Mouse (Mus musculus) kidney, embryonic 16.5 days (tissue): ENCODE data around the gene Pkhd1. TPM values are rescaled to one million over a fixed set of nuclear protein-coding genes. Genes with fewer than 3 reads are reported as not detected.
A peak's percentile ranks its signal among the peaks of the same experiment; 100 is the strongest.

Source experiments
- ATAC-seq: fragments of 200-750 bp; cut with Nextera tagmentation; 2 replicates; pipeline ENCODE4 v1.8.0; 2017; ENCODE audit warnings: moderate TSS enrichment; ENCODE audit not compliant: low FRiP score, low TSS enrichment
- H3K27ac ChIP-seq: fragments of 300-500 bp; sonication (generic); 2 replicates; pipeline ENCODE4 v1.5.1; 2014; ENCODE audit warnings: low read length
- H3K27me3 ChIP-seq: fragments of 300-500 bp; sonication (generic); 2 replicates; pipeline ENCODE4 v1.6.1; 2014; ENCODE audit warnings: low read length, control low read depth, mixed read lengths; ENCODE audit not compliant: insufficient read depth
- H3K36me3 ChIP-seq: fragments of 300-500 bp; sonication (generic); 2 replicates; pipeline ENCODE4 v1.6.1; 2014; ENCODE audit warnings: low read length, control low read depth, mixed read lengths; ENCODE audit not compliant: insufficient read depth
- H3K4me1 ChIP-seq: fragments of 300-500 bp; sonication (generic); 2 replicates; pipeline ENCODE4 v1.6.1; 2014; ENCODE audit warnings: low read length, control low read depth, mixed read lengths; ENCODE audit not compliant: insufficient read depth
- H3K4me2 ChIP-seq: fragments of 300-500 bp; sonication (generic); replicated peaks from 2 replicates; pipeline ENCODE4 v1.6.1; 2014; ENCODE audit warnings: low read depth, low read length
- H3K4me3 ChIP-seq: fragments of 300-500 bp; sonication (generic); 2 replicates; pipeline ENCODE4 v1.5.1; 2014; ENCODE audit warnings: mild to moderate bottlenecking, low read length
- H3K9ac ChIP-seq: fragments of 300-500 bp; sonication (generic); replicated peaks from 2 replicates; pipeline ENCODE4 v1.6.1; 2014; ENCODE audit warnings: low read length
- H3K9me3 ChIP-seq: fragments of 300-500 bp; sonication (generic); 2 replicates; pipeline ENCODE4 v1.6.1; 2016; ENCODE audit warnings: low read length, control low read depth
- WGBS: fragments of 180-500 bp; shearing (Covaris S2); extraction: QIAGEN DNeasy Blood & Tissue Kit; methylation state at CpG from one replicate; pipeline ENCODE4 v1.1.7; 2014; 5-methylcytosine and 5-hydroxymethylcytosine counted together
- polyA plus RNA-seq: library from polyadenylated mRNA; unstranded; fragments of >200 nt; fragmentation: Nextera tagmentation; extraction: Ambion mirVana; gene quantifications from 2 replicates; pipeline ENCODE4 v1.2.1, GENCODE M21; 2015

The Pkhd1 gene
- polyA plus RNA-seq, 1 experiment from 2014 or later = 4.7 TPM

GRCm38 (mm10) chr1:20311485-20311884 is 306.4 kb downstream of the Pkhd1 start:
- Histone ChIP-seq H3K4me1 (no peaks in the 10 kb centered on the region), H3K36me3 (no peaks in the 10 kb centered on the region), H3K9me3 (no peaks in the 10 kb centered on the region), H3K4me2 (no peak overlapping the region), H3K9ac (no peak overlapping the region), H3K4me3 (no peak overlapping the region), H3K27me3 (no peaks in the 10 kb centered on the region), H3K27ac (no peak overlapping the region)
- 0 out of 2 replicates have a peak, but pooled peaks have one; percentile 74 for ATAC-seq
- WGBS = 7% methylated on average over 2 of the region's 2 CpGs

GRCm38 (mm10) chr1:20310925-20311324 is 306.9 kb downstream of the Pkhd1 start:
- WGBS = 70% methylated on average over 6 of the region's 6 CpGs
- 0 out of 2 replicates have a peak, but pooled peaks have one; percentile 31 for ATAC-seq
- Histone ChIP-seq H3K36me3 (no peaks in the 10 kb centered on the region), H3K27ac (no peak overlapping the region), H3K4me1 (no peaks in the 10 kb centered on the region), H3K9me3 (no peaks in the 10 kb centered on the region), H3K9ac (no peak overlapping the region), H3K4me3 (no peak overlapping the region), H3K27me3 (no peaks in the 10 kb centered on the region), H3K4me2 (no peak overlapping the region)

- ATAC-seq = no peak
- WGBS = 60% methylated on average over 3 of the region's 3 CpGs
These were observed 311.7 kb downstream of the Pkhd1 start for GRCm38 (mm10) chr1:20306116-20306515.

DNA sequence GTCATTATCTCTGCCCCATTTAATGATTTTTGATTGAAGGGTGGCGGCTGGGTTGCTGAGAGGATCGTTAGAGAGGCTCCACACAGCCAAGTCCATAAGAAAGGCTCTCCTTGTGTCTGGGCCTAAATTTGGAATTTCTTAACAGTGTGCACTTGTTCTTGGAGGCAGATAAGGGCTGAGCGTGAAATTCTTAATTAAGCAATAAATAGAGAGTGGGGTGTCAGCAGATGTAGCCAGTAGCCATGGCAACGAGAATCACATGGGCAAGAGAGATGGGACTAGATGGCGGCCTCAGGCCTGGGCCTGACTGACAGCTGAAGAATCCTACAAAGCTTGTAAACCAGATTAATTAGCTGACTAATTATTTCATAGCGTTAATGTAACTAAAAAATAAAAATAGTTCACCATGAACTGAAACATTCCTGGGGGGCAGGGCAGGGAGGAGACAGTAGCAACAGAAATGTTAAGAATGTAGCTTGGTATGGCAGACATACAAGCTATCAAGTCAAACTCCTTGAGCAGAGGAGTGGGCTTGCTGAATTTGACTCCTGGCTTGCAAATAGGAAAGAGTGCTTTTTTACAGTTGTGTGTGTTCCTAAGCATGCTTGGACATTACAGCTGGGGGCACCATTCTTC is 314.8 kb downstream of the Pkhd1 start:
- Histone ChIP-seq H3K9ac (no peak overlapping the region), H3K4me3 (no peak overlapping the region), H3K36me3 (no peaks in the 10 kb centered on the region), H3K4me1 (no peaks in the 10 kb centered on the region), H3K27me3 (no peaks in the 10 kb centered on the region), H3K4me2 (no peak overlapping the region), H3K9me3 (no peaks in the 10 kb centered on the region), H3K27ac (no peak overlapping the region)
- 83% methylated on average over 6 of the region's 6 CpGs for WGBS
- no peak for ATAC-seq

More at GRCm38 (mm10) chr1:20306116-20306515, 311.7 kb downstream of the Pkhd1 start:
- no peak overlapping the region for H3K9ac ChIP-seq
- no peaks in the 10 kb centered on the region for H3K9me3 ChIP-seq
- H3K4me3 ChIP-seq = no peak overlapping the region
- H3K4me1 ChIP-seq = no peaks in the 10 kb centered on the region
- no peaks in the 10 kb centered on the region for H3K27me3 ChIP-seq
- H3K4me2 ChIP-seq = no peak overlapping the region
- H3K27ac ChIP-seq = no peak overlapping the region
- H3K36me3 ChIP-seq = no peaks in the 10 kb centered on the region

DNA sequence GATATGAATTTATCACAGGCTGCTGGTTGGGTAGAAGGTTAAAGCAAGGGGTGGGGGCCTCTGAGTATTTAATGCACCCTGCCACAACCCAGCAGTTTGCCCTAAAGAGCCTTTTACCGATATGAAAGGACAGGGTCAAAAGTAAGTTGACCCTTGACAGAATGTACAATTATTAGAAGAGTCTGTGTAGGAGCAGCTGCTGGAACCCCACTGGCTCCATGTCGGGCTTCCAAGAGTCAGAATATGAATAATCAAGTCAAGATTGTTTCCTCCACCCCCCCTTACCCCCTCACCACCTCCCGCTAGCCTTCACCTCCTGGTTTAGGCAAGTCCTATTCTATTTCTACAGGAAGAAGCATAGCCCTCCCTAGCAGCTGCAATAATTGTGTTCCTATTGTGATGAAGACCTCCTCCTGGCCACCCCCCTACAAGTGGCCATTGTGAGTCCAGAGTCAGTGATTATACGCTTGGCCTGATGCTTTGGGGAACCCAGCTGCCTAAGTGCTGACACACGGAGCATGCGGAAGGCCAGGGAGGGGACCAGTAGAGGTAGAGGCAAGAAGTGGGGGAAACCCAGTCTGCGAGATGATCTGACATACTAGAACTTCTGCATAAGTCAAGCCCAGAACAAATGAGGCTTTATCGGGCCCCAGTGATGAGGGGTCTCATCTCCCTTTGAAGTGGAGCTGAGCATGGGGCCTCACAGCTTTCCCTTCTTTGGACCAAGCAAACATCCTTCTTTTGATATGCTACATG is 315.5 kb downstream of the Pkhd1 start:
- H3K36me3 ChIP-seq = no peaks in the 10 kb centered on the region
- WGBS = 65% methylated on average over 8 of the region's 8 CpGs
- ATAC-seq = no peak
- H3K27ac ChIP-seq = no peak overlapping the region
- H3K9me3 ChIP-seq = no peaks in the 10 kb centered on the region
- no peak overlapping the region for H3K4me2 ChIP-seq
- no peaks in the 10 kb centered on the region for H3K4me1 ChIP-seq
- no peak overlapping the region for H3K9ac ChIP-seq
- no peak overlapping the region for H3K4me3 ChIP-seq
- no peaks in the 10 kb centered on the region for H3K27me3 ChIP-seq

- Histone ChIP-seq H3K4me1 (no peaks in the 10 kb centered on the region), H3K36me3 (no peaks in the 10 kb centered on the region), H3K27ac (no peak overlapping the region), H3K27me3 (no peaks in the 10 kb centered on the region), H3K9ac (no peak overlapping the region), H3K4me3 (no peak overlapping the region), H3K4me2 (no peak overlapping the region), H3K9me3 (no peaks in the 10 kb centered on the region)
- no peak for ATAC-seq
- 81% methylated on average over 3 of the region's 3 CpGs for WGBS
These were observed 316.2 kb downstream of the Pkhd1 start for GRCm38 (mm10) chr1:20301631-20302030.

DNA sequence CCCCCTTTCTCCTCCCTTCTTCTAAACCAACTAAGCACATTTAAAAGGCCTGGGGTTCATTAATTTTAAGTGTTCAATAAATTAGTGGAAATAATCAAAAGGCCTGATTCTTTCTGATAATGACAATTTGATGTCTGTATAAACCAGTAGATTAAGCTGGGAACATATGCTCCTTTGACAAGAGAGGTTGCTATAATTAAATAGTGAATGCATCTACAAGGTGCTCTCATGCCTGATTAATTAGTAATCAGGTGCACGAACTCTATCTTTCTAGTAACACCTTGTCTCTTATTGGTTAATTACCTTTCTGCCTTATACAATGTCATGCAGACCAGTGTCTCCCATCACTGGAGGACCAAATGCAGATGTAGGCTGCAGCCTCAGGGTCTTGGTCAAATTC is 329.2 kb downstream of the Pkhd1 start:
- no peak overlapping the region for H3K9ac ChIP-seq
- ATAC-seq = no peak
- H3K27ac ChIP-seq = no peak overlapping the region
- no peaks in the 10 kb centered on the region for H3K4me1 ChIP-seq
- H3K4me2 ChIP-seq = no peak overlapping the region
- H3K9me3 ChIP-seq = no peaks in the 10 kb centered on the region; the same call in 1 of the 2 replicates
- no peaks in the 10 kb centered on the region for H3K27me3 ChIP-seq
- H3K36me3 ChIP-seq = no peaks in the 10 kb centered on the region
- no peak overlapping the region for H3K4me3 ChIP-seq
- WGBS = 70% methylated on average over 1 of the region's 1 CpGs

GRCm38 (mm10) chr1:20260403-20260802 is 357.5 kb downstream of the Pkhd1 start:
- WGBS = 70% methylated on average over 5 of the region's 5 CpGs
- no peaks in the 10 kb centered on the region for H3K27me3 ChIP-seq
- no peak overlapping the region for H3K4me2 ChIP-seq
- no peak overlapping the region for H3K4me3 ChIP-seq
- no peak overlapping the region for H3K27ac ChIP-seq
- no peaks in the 10 kb centered on the region for H3K9me3 ChIP-seq
- H3K9ac ChIP-seq = no peak overlapping the region
- ATAC-seq = no peak
- no peaks in the 10 kb centered on the region for H3K36me3 ChIP-seq
- H3K4me1 ChIP-seq = no peaks in the 10 kb centered on the region

DNA sequence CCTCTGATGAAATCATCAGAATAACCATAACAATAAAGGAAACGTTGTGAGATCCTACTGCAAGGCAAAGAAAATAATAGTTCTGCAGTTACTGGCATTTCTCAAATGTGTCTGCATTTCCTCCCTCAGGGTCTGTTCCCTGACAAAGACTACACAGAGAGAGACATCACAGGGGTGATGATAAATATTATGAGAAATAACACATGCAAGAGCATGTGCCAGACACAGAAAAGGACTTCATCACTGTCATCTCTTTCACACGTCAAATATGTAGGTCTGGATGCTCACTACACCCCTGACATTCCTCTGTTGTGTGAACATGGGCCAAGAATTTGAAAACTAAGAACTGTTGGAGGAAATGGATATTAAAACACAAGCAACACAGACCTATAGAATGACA is 369.7 kb downstream of the Pkhd1 start:
- WGBS = 55% methylated on average over 2 of the region's 2 CpGs
- Histone ChIP-seq H3K9ac (no peak overlapping the region), H3K36me3 (no peaks in the 10 kb centered on the region), H3K27ac (no peak overlapping the region), H3K9me3 (no peaks in the 10 kb centered on the region), H3K4me3 (no peak overlapping the region), H3K4me2 (no peak overlapping the region), H3K27me3 (no peaks in the 10 kb centered on the region), H3K4me1 (no peaks in the 10 kb centered on the region)
- ATAC-seq = no peak

- Histone ChIP-seq H3K4me1 (no peaks in the 10 kb centered on the region), H3K27ac (no peak overlapping the region), H3K4me3 (no peak overlapping the region), H3K27me3 (no peaks in the 10 kb centered on the region), H3K4me2 (no peak overlapping the region), H3K36me3 (no peaks in the 10 kb centered on the region), H3K9me3 (no peaks in the 10 kb centered on the region), H3K9ac (no peak overlapping the region)
- 73% methylated on average over 1 of the region's 1 CpGs for WGBS
- ATAC-seq = no peak
These were observed 401.2 kb downstream of the Pkhd1 start for GRCm38 (mm10) chr1:20216681-20217080.
